Mouse (Mus musculus) heart, postnatal 36 days (tissue): Measurements from ENCODE around the gene Csrnp3. TPM values are rescaled to one million over a fixed set of nuclear protein-coding genes. Genes with fewer than 3 reads are reported as not detected.

ENCODE experiments used
- DNase-seq, 2 experiments: peaks; one replicate each; pipeline ENCODE4 v3.0.0; 2021 to 2022
- intact Hi-C: fragments of 180-260 bp; cut with DNase I; formaldehyde crosslinking; loops from one replicate; pipeline ENCODE4 v1.15.1; 2025
- total RNA-seq, 2 experiments: library from RNA; stranded (reverse); gene quantifications; 2 replicates each; pipeline ENCODE4 v1.2.3; 2021

Csrnp3 gene
- total RNA-seq, 2 experiments from 2014 or later = 0.05 to 0.33 TPM

GRCm38 (mm10) chr2:65994886-65995468 is 149.4 kb downstream of the Csrnp3 start:
- no peak for DNase-seq
- intact Hi-C loops = no loop called here

GRCm38 (mm10) chr2:65998747-65999146 is 153.2 kb downstream of the Csrnp3 start:
- DNase-seq = no peak
- intact Hi-C loops = no loop called here

GRCm38 (mm10) chr2:66008995-66009654 is 163.6 kb downstream of the Csrnp3 start:
- DNase-seq = no peak
- intact Hi-C loops = no loop called here

- DNase-seq = no peak
- intact Hi-C loops = no loop called here
Measured at GRCm38 (mm10) chr2:66009677-66010076, 164.1 kb downstream of the Csrnp3 start.

GRCm38 (mm10) chr2:66018711-66019110 is 173.1 kb downstream of the Csrnp3 start:
- intact Hi-C loops = no loop called here
- DNase-seq = no peak

GRCm38 (mm10) chr2:66019235-66019634 is 173.7 kb downstream of the Csrnp3 start:
- DNase-seq = no peak
- intact Hi-C loops = no loop called here

- intact Hi-C loops = no loop called here
- no peak for DNase-seq
Measured at GRCm38 (mm10) chr2:66023419-66023818, 177.9 kb downstream of the Csrnp3 start.

GRCm38 (mm10) chr2:66024837-66025236 is 179.3 kb downstream of the Csrnp3 start:
- intact Hi-C loops = no loop called here
- no peak for DNase-seq

- intact Hi-C loops = no loop called here
Measured at GRCm38 (mm10) chr2:66028812-66029211, 183.2 kb downstream of the Csrnp3 start.

GRCm38 (mm10) chr2:66034907-66035679 is 189.5 kb downstream of the Csrnp3 start:
- DNase-seq = no peak
- intact Hi-C loops = no loop called here

More at GRCm38 (mm10) chr2:66028812-66029211, 183.2 kb downstream of the Csrnp3 start:
- DNase-seq = no peak

- DNase-seq = no peak
- intact Hi-C loops = no loop called here
Measured at GRCm38 (mm10) chr2:66040611-66041010, 195.0 kb downstream of the Csrnp3 start.

GRCm38 (mm10) chr2:66041203-66041916 is 195.8 kb downstream of the Csrnp3 start:
- no peak for DNase-seq
- intact Hi-C loops = no loop called here

GRCm38 (mm10) chr2:66041917-66042419 is 196.4 kb downstream of the Csrnp3 start:
- DNase-seq = no peak
- intact Hi-C loops = loop anchor here (2.0 kb wide), 1 partner anchor 249 kb away; no protein-coding TSS in a partner anchor

- intact Hi-C loops = loop anchor here (2.0 kb wide), 1 partner anchor 251 kb away; no protein-coding TSS in a partner anchor
- no peak for DNase-seq
Measured at GRCm38 (mm10) chr2:66043441-66044404, 198.2 kb downstream of the Csrnp3 start.

GRCm38 (mm10) chr2:66044405-66045089 is 199.0 kb downstream of the Csrnp3 start:
- no peak for DNase-seq
- intact Hi-C loops = no loop called here

- intact Hi-C loops = no loop called here
- no peak for DNase-seq
Measured at GRCm38 (mm10) chr2:66063291-66063690, 217.7 kb downstream of the Csrnp3 start.

- intact Hi-C loops = no loop called here
- DNase-seq = no peak
Measured at GRCm38 (mm10) chr2:66069454-66069853, 223.9 kb downstream of the Csrnp3 start.

GRCm38 (mm10) chr2:66080731-66081130 is 235.2 kb downstream of the Csrnp3 start:
- no peak for DNase-seq
- intact Hi-C loops = no loop called here
